Mouse (Mus musculus): ENCODE measurements around the gene Gabrq. TPM values are rescaled to one million over a fixed set of nuclear protein-coding genes. Genes with fewer than 3 reads are reported as not detected.

Gene Gabrq
- 4.4 TPM in 2 replicates for polyA plus RNA-seq (2012; rRNA removed)

GRCm38 (mm10) chrX:72824776-72825588 is at the start of gene Gabrq:
Gabrq (plus strand) TSS chrX:72825178.

Other genes with a start within 250 kb of the Gabrq start
- gene Gabra3, start 168.3 kb upstream of the Gabrq start, polyA plus RNA-seq (2012; rRNA removed), result 49.5 and 54.2 TPM in 2 replicates
- 42.6 and 49.1 TPM in 2 replicates for gene Cetn2, start 93.2 kb downstream of the Gabrq start, polyA plus RNA-seq (2012; rRNA removed)
- 63.5 and 64.4 TPM in 2 replicates for gene Nsdhl, start 93.4 kb downstream of the Gabrq start, polyA plus RNA-seq (2012; rRNA removed)
- gene Zfp185, start 162.2 kb downstream of the Gabrq start, polyA plus RNA-seq (2012; rRNA removed), result 1.2 and 1.7 TPM in 2 replicates
- 0.35 and 0.40 TPM in 2 replicates for gene Pnma5, start 211.9 kb downstream of the Gabrq start, polyA plus RNA-seq (2012; rRNA removed)
- gene Pnma3, start 239.6 kb downstream of the Gabrq start, polyA plus RNA-seq (2012; rRNA removed), result 22.8 and 27.1 TPM in 2 replicates

Data from central nervous system, embryonic 18 days (tissue).